Mouse (Mus musculus) kidney, postnatal 4 days (tissue): ENCODE results near the gene Smco2.

Source experiments
- DNase-seq, 2 experiments: peaks; one replicate each; pipeline ENCODE4 v3.0.0; 2021; ENCODE audit warnings: mixed read lengths in 2 of 2

Smco2 gene

DNA sequence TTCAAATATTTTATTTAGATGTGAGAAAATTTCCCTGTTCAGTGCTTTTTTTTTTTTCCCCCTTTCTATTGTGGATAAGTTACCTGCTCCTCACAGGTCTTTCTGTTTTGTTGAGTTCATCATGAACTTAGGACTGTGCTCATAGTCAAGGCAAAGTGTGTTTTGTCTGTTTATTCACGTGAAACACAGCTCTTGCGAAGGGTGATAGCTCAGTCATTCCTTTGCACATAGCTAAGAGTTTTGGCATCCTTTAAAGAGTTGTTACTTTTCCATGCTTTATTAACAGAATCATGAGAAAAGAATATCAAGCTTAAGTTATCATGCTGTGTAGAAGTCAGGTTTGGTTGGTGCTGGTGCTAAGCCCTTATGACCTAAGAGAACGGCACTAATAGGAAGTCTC, 54.8 kb downstream of the Smco2 start:
- DNase-seq: no peak

DNA sequence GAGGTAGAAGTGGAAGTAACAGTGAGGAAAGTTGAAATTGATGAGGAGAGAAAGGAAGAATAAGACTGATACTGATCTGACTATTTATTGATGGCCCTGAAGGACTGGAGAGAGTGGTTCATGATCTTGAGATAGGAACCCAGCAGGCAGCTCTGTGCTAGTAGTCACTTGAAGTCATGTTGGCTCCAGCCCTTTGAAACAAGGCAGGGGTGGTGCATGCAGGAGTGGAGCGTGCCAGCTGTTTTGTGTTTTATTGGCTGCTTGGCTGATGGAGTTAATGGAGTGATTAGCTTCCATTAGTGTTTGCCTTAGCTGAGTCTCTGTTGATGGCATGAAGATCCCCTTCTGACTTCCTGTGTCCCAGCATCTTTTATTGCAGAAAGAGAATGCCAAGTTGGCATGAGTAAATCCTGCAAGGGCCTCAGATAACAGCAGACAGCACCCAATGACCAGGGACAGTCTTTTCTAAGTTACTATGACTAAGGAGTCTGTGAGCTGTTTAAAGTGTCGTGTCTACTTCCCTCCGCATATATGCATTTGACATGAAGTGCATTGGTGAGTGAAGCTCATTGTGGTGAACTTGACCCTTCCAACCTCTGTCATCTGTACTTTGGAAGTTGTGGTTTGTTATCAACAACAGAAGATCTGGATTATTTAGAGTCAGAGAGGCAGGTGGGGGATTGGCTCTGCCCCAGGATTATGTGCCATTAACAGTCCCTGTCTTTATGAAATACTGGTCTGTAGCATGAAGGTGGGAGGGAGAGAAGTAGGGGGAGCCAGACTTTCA, 56.3 kb downstream of the Smco2 start:
- no peak for DNase-seq

DNA sequence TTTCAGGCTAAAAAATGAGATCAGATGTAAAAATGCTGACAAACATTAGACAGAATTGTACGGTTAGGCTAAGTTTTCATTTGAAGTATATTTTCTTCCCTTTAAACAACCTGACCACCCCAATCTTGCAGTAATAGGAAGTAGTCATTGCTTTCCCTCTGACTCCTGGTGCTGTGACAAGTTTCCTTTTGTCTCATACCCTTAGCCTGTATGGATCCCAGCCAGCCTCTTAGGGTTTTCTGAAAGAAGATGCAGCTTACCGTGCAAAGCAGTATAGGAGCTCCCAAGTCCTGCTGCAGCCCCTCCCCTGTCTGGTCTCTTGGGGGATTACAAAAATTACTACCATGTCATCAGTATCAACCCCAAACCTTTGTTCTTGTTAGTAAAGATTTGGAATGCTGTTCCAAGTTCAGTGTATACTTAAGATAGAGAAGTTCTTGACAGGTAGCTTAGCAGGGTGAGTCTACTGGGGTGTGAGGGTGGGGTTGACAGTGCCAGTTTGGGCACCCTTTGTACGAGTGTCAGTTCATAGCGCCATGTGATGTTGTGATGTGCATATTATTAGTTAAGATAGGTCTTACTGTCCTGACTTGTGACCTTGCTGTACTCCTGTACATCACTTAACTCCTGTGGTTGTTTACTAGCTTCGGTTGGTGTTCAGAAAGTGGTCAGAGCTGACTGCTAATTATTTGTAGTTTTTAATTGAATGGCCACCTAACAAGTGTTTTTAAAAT, 57.3 kb downstream of the Smco2 start:
- no peak for DNase-seq

GRCm38 (mm10) chr6:146907795-146908190, 57.9 kb downstream of the Smco2 start:
- no peak for DNase-seq

DNA sequence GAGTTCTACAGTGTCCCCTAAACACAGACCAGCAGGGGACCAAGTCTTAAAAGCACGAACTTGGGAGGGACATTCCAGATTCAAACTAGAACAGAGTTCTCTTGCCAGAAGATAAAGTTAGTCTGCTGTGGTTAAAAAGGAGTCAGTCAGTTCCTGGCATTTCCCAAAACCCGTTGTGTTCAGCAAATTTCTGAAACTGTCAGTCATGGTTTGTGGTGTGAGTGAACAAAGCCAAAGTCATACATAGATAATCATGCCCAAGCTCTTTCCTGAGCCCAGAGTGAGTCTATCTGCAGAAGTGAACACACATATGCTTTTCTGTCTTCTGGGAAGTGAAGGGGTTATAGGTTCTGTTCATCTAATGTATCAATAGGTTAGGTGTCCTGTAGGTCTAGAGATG, 58.9 kb downstream of the Smco2 start:
- DNase-seq: no peak

DNA sequence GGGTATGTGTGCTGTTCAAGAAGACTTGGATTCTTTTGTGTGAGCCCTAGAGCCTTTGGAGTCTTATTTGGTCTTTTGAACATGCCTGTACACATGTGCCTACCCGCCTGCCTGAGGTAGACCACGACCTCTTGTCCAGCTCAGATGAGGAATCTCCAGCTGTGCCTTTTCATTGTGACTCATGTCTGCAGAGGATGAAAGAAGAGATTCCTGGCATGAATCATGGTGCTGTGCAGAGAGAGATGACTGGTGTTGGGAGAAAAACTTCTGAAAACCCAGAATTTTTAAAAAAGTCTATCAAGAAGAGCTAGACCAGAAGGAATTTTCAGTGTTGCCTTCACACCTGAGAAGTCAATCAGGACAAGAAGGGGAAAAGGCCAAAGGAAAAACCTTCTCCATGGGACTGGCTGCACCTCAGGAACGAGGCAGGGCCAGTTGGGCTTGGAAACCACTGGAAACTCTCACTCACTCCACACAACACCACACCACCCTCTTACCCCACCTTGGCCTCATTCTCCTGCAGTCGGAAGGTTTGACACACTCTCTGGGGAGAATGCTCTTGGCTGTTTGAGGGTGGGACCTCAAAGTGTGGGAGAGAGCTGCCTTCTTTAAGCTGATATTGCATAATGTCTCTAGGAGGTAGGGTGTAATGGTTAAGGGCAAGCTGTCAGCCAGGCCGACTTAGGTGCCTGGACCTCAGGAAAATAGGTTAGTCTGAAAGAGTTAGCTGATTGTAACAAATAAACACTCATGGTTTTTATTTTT, 60.0 kb downstream of the Smco2 start:
- DNase-seq: no peak

- DNase-seq: no peak
Measured at GRCm38 (mm10) chr6:146910801-146911200, 60.9 kb downstream of the Smco2 start.

GRCm38 (mm10) chr6:146912835-146913488, 63.1 kb downstream of the Smco2 start:
- peak; percentile 36 to 62 for DNase-seq

DNA sequence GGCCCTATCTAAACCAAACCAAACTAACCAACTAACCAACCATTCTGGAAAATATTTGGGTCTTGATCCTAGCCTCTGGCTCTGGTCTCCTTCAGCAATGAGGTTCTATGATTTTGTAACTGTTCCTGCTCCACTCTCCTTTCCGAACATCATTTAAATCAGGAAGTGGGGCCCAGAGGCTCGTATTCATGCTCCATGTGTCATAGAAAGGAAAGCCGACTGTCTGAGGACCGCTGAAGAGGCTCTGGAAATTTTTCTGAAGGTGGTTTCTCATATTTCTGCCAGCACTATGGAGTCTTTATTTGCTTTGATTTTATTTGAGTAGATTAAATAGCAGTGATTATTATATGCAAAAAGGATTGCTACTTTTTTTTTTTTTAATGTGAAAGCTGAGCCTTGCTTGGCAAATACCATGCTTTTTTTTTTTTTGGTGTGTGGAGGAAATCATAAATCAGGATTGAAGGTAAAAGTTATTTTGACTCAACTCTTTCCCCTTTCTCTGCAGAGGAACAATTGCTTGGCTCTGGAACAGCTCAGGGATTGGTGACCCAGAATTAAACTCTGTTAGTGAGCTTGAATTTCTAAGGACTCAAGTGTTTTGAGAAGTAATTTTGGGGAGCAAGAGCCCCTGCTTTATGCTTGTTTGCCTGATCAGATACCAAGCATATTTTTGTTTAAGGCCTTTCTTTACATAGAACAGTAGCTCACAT, 63.7 kb downstream of the Smco2 start:
- no peak for DNase-seq

DNA sequence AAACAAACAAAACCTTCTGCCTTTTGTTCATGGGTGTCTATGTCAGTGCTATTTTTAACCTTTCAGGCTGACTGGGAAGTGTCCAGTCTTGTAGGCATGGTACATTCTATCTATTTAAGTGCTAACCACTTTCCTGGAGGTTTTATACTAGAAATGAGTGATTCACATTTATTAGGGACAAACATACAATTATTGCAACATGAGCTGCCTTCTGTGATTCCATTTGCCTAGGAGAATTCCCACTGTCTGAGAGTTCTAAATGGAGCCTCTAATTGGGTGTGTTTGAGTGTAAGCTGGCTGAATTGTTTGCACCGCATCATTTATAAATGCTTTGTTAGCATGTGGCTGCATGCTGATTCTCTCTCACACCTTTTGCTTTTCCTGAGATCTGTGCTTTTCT, 65.9 kb downstream of the Smco2 start:
- no peak for DNase-seq

GRCm38 (mm10) chr6:146917396-146917795, 67.5 kb downstream of the Smco2 start:
- no peak for DNase-seq

- DNase-seq: no peak
Measured at GRCm38 (mm10) chr6:146918341-146918740, 68.4 kb downstream of the Smco2 start.
